Mouse (Mus musculus): ENCODE measurements at regions not wholly inside any gene's neighbourhood (a gene's known extent, or its start where the extent isn't known, plus 50 kb on each side); places are given as distances from the start of the nearest gene placed in this dataset.

GRCm38 (mm10) chr14:76628182-76628892, 71.6 kb upstream of the Serp2 start:
- DNase-seq (ENCODE audit: low spot score): no peak

GRCm38 (mm10) chr14:76625589-76626368, 69.1 kb upstream of the Serp2 start:
- no peak for DNase-seq (ENCODE audit: low spot score)

GRCm38 (mm10) chr14:76624626-76625378, 68.1 kb upstream of the Serp2 start:
- DNase-seq (ENCODE audit: low spot score): no peak

- no peak for DNase-seq (ENCODE audit: low spot score)
These were observed 66.8 kb upstream of the Serp2 start for GRCm38 (mm10) chr14:76623371-76623988.

- no peak for DNase-seq (ENCODE audit: low spot score)
These were observed 66.1 kb upstream of the Serp2 start for GRCm38 (mm10) chr14:76622634-76623291.

GRCm38 (mm10) chr14:76619038-76619409, 62.3 kb upstream of the Serp2 start:
- DNase-seq (ENCODE audit: low spot score): no peak

- DNase-seq (ENCODE audit: low spot score): no peak
These were observed 61.8 kb upstream of the Serp2 start for GRCm38 (mm10) chr14:76618331-76619037.

- DNase-seq (ENCODE audit: low spot score): no peak
These were observed 61.2 kb upstream of the Serp2 start for GRCm38 (mm10) chr14:76617889-76618288.

GRCm38 (mm10) chr14:76617447-76617846, 60.8 kb upstream of the Serp2 start:
- DNase-seq (ENCODE audit: low spot score): no peak

- DNase-seq (ENCODE audit: low spot score): no peak
These were observed 59.6 kb upstream of the Serp2 start for GRCm38 (mm10) chr14:76616367-76616683.

- DNase-seq (ENCODE audit: low spot score): no peak
These were observed 59.1 kb upstream of the Serp2 start for GRCm38 (mm10) chr14:76615603-76616366.

- no peak for DNase-seq (ENCODE audit: low spot score)
These were observed 58.5 kb upstream of the Serp2 start for GRCm38 (mm10) chr14:76615182-76615581.

- no peak for DNase-seq (ENCODE audit: low spot score)
These were observed 58.0 kb upstream of the Serp2 start for GRCm38 (mm10) chr14:76614682-76615081.

GRCm38 (mm10) chr14:76613604-76614003, 56.9 kb upstream of the Serp2 start:
- no peak for DNase-seq (ENCODE audit: low spot score)

GRCm38 (mm10) chr14:76610429-76611378, 54.0 kb upstream of the Serp2 start:
- no peak for DNase-seq (ENCODE audit: low spot score)
